Mouse (Mus musculus): ENCODE results near the gene Gng7. TPM values are rescaled to one million over a fixed set of nuclear protein-coding genes. Genes with fewer than 3 reads are reported as not detected.

Gene Gng7
- polyA plus RNA-seq, 1 experiment from 2014 or later, result 25.6 TPM

GRCm38 (mm10) chr10:80935241-80935640, 79.5 kb downstream of the Gng7 start:
- ATAC-seq, result no peak
- Histone ChIP-seq H3K9ac (ENCODE audit: low read depth, low read length) (no peak overlapping the region), H3K36me3 (ENCODE audit: control insufficient read depth, insufficient read depth, low read length) (no peaks in the 10 kb centered on the region), H3K4me1 (ENCODE audit: control insufficient read depth, insufficient read depth, low read length) (peaks cover 35% of the 10 kb centered on the region), H3K4me2 (ENCODE audit: low read length) (no peak overlapping the region), H3K27me3 (ENCODE audit: control insufficient read depth, insufficient read depth, low read depth, low read length) (peaks cover 44% of the 10 kb centered on the region), H3K9me3 (replicated peaks; ENCODE audit: control insufficient read depth, low read length, poor library complexity, severe bottlenecking) (no peaks in the 10 kb centered on the region), H3K27ac (ENCODE audit: low read length) (no peak overlapping the region), H3K4me3 (ENCODE audit: low read depth, low read length) (no peak overlapping the region)
- WGBS, result 5% methylated on average over 3 of the region's 3 CpGs

- Histone ChIP-seq H3K9me3 (replicated peaks; ENCODE audit: control insufficient read depth, low read length, poor library complexity, severe bottlenecking) (no peaks in the 10 kb centered on the region), H3K4me3 (ENCODE audit: low read depth, low read length) (no peak overlapping the region), H3K27me3 (ENCODE audit: control insufficient read depth, insufficient read depth, low read depth, low read length) (peaks cover 44% of the 10 kb centered on the region), H3K4me2 (ENCODE audit: low read length) (no peak overlapping the region), H3K27ac (ENCODE audit: low read length) (no peak overlapping the region), H3K4me1 (ENCODE audit: control insufficient read depth, insufficient read depth, low read length) (peaks cover 33% of the 10 kb centered on the region), H3K36me3 (ENCODE audit: control insufficient read depth, insufficient read depth, low read length) (no peaks in the 10 kb centered on the region), H3K9ac (ENCODE audit: low read depth, low read length) (no peak overlapping the region)
- ATAC-seq, result no peak
- 37% methylated on average over 14 of the region's 14 CpGs for WGBS
Observed at GRCm38 (mm10) chr10:80934136-80934985, 80.4 kb downstream of the Gng7 start.

- peak overlapping the region; percentile 32; the same call in 1 of the 2 replicates for H3K4me2 ChIP-seq (ENCODE audit: low read length)
- H3K27me3 ChIP-seq (ENCODE audit: control insufficient read depth, insufficient read depth, low read depth, low read length), result peaks cover 44% of the 10 kb centered on the region
- no peak for ATAC-seq
- H3K36me3 ChIP-seq (ENCODE audit: control insufficient read depth, insufficient read depth, low read length), result no peaks in the 10 kb centered on the region
- no peaks in the 10 kb centered on the region for H3K9me3 ChIP-seq (replicated peaks; ENCODE audit: control insufficient read depth, low read length, poor library complexity, severe bottlenecking)
- H3K4me3 ChIP-seq (ENCODE audit: low read depth, low read length), result no peak overlapping the region
- H3K9ac ChIP-seq (ENCODE audit: low read depth, low read length), result no peak overlapping the region
- H3K4me1 ChIP-seq (ENCODE audit: control insufficient read depth, insufficient read depth, low read length), result peaks cover 36% of the 10 kb centered on the region
- H3K27ac ChIP-seq (ENCODE audit: low read length), result no peak overlapping the region
- 3% methylated on average over 21 of the region's 21 CpGs for WGBS
Observed at GRCm38 (mm10) chr10:80933421-80933979, 81.2 kb downstream of the Gng7 start.

GRCm38 (mm10) chr10:80932700-80933420, 81.9 kb downstream of the Gng7 start:
- WGBS, result 2% methylated on average over 17 of the region's 17 CpGs
- H3K27ac ChIP-seq (ENCODE audit: low read length), result no peak overlapping the region
- ATAC-seq, result no peak
- no peak overlapping the region for H3K9ac ChIP-seq (ENCODE audit: low read depth, low read length)
- H3K9me3 ChIP-seq (replicated peaks; ENCODE audit: control insufficient read depth, low read length, poor library complexity, severe bottlenecking), result no peaks in the 10 kb centered on the region
- H3K27me3 ChIP-seq (ENCODE audit: control insufficient read depth, insufficient read depth, low read depth, low read length), result peaks cover 44% of the 10 kb centered on the region
- H3K4me1 ChIP-seq (ENCODE audit: control insufficient read depth, insufficient read depth, low read length), result peaks cover 36% of the 10 kb centered on the region
- peak overlapping the region; percentile 18 for H3K4me2 ChIP-seq (ENCODE audit: low read length)
- H3K4me3 ChIP-seq (ENCODE audit: low read depth, low read length), result no peak overlapping the region
- no peaks in the 10 kb centered on the region for H3K36me3 ChIP-seq (ENCODE audit: control insufficient read depth, insufficient read depth, low read length)

GRCm38 (mm10) chr10:80932206-80932605, 82.5 kb downstream of the Gng7 start:
- Histone ChIP-seq H3K4me1 (ENCODE audit: control insufficient read depth, insufficient read depth, low read length) (peaks cover 36% of the 10 kb centered on the region), H3K4me2 (ENCODE audit: low read length) (peak overlapping the region; percentile 18), H3K4me3 (ENCODE audit: low read depth, low read length) (no peak overlapping the region), H3K9me3 (replicated peaks; ENCODE audit: control insufficient read depth, low read length, poor library complexity, severe bottlenecking) (no peaks in the 10 kb centered on the region), H3K27ac (ENCODE audit: low read length) (no peak overlapping the region), H3K36me3 (ENCODE audit: control insufficient read depth, insufficient read depth, low read length) (no peaks in the 10 kb centered on the region), H3K27me3 (ENCODE audit: control insufficient read depth, insufficient read depth, low read depth, low read length) (peaks cover 43% of the 10 kb centered on the region), H3K9ac (ENCODE audit: low read depth, low read length) (no peak overlapping the region)
- WGBS, result under 1% methylated on average over 20 of the region's 20 CpGs
- no peak for ATAC-seq

GRCm38 (mm10) chr10:80931695-80932094, 83.0 kb downstream of the Gng7 start:
- under 1% methylated on average over 26 of the region's 26 CpGs for WGBS
- Histone ChIP-seq H3K9ac (ENCODE audit: low read depth, low read length) (no peak overlapping the region), H3K27ac (ENCODE audit: low read length) (no peak overlapping the region), H3K36me3 (ENCODE audit: control insufficient read depth, insufficient read depth, low read length) (no peaks in the 10 kb centered on the region), H3K4me3 (ENCODE audit: low read depth, low read length) (no peak overlapping the region), H3K4me2 (ENCODE audit: low read length) (peak overlapping the region; percentile 6; the same call in 1 of the 2 replicates), H3K4me1 (ENCODE audit: control insufficient read depth, insufficient read depth, low read length) (peaks cover 36% of the 10 kb centered on the region), H3K27me3 (ENCODE audit: control insufficient read depth, insufficient read depth, low read depth, low read length) (peaks cover 38% of the 10 kb centered on the region), H3K9me3 (replicated peaks; ENCODE audit: control insufficient read depth, low read length, poor library complexity, severe bottlenecking) (no peaks in the 10 kb centered on the region)
- ATAC-seq, result no peak

GRCm38 (mm10) chr10:80931153-80931671, 83.5 kb downstream of the Gng7 start:
- Histone ChIP-seq H3K9me3 (replicated peaks; ENCODE audit: control insufficient read depth, low read length, poor library complexity, severe bottlenecking) (no peaks in the 10 kb centered on the region), H3K4me3 (ENCODE audit: low read depth, low read length) (peak overlapping the region; percentile 32), H3K4me1 (ENCODE audit: control insufficient read depth, insufficient read depth, low read length) (peaks cover 36% of the 10 kb centered on the region), H3K27me3 (ENCODE audit: control insufficient read depth, insufficient read depth, low read depth, low read length) (peaks cover 38% of the 10 kb centered on the region), H3K4me2 (ENCODE audit: low read length) (peak overlapping the region; percentile 93), H3K36me3 (ENCODE audit: control insufficient read depth, insufficient read depth, low read length) (no peaks in the 10 kb centered on the region), H3K27ac (ENCODE audit: low read length) (no peak overlapping the region), H3K9ac (ENCODE audit: low read depth, low read length) (no peak overlapping the region)
- WGBS, result 2% methylated on average over 13 of the region's 14 CpGs
- ATAC-seq, result no peak

GRCm38 (mm10) chr10:80930361-80931152, 84.2 kb downstream of the Gng7 start:
- no peaks in the 10 kb centered on the region for H3K36me3 ChIP-seq (ENCODE audit: control insufficient read depth, insufficient read depth, low read length)
- H3K9me3 ChIP-seq (replicated peaks; ENCODE audit: control insufficient read depth, low read length, poor library complexity, severe bottlenecking), result no peaks in the 10 kb centered on the region
- peak overlapping the region; percentile 60 for H3K9ac ChIP-seq (ENCODE audit: low read depth, low read length)
- H3K27ac ChIP-seq (ENCODE audit: low read length), result no peak overlapping the region
- ATAC-seq, result peak; percentile 9
- H3K4me2 ChIP-seq (ENCODE audit: low read length), result peak overlapping the region; percentile 93
- H3K4me1 ChIP-seq (ENCODE audit: control insufficient read depth, insufficient read depth, low read length), result peaks cover 32% of the 10 kb centered on the region
- H3K4me3 ChIP-seq (ENCODE audit: low read depth, low read length), result peak overlapping the region; percentile 32
- WGBS, result under 1% methylated on average over 45 of the region's 45 CpGs
- peaks cover 38% of the 10 kb centered on the region for H3K27me3 ChIP-seq (ENCODE audit: control insufficient read depth, insufficient read depth, low read depth, low read length)
